Mouse (Mus musculus): ENCODE data around the gene Camk2d.

DNA sequence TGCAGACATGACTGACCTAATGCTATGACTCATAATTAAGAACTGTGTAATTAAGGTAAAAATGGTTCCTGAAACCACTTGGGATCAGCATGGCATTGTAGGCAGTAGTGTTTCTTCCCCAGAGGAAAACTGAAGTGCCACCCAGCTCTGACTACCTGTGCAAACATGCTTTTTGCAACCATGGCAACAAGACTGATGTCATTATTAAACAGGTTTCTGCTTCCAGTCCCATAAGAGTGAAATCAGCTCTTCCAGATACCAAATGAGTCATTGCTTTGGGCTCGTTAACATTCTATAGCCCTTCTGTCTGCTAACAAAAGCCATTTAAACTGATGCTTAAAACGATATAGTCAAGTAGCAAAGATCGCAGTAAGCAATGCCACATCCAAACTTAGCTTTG, 273.5 kb downstream of the Camk2d start:
- TF ChIP-seq CTCF (IDR thresholded peaks at IDR 0.05; ENCODE audit: low read depth), result no peak
- no peak for TF ChIP-seq EP300 (IDR thresholded peaks at IDR 0.05; ENCODE audit: low read depth)

Measured in liver, postnatal 0 days (tissue).